Comparison of ENCODE assay signal across 10 mouse cellular contexts in the genomic region with DNA sequence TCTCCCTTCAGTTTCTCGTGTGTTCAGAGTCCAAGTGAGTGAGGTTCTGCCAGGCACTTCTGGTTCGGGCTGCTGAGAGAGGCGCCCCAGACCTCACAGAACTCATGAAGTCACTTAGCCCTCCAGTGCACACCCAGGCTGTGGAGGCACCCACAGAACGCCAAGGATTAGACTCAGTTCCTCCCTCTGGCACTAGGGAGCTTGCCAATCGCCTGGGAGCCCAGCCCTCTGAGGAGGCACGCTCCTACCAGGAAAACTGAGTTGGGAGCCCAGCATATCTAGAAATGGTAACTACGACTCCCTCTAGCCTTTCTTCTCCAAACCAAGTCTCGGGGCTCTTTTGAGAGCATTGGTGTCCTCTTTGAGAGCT. TPM values are rescaled to one million over a fixed set of nuclear protein-coding genes. Genes with fewer than 3 reads are reported as not detected.
DNase-seq lines count a peak whose midpoint lies in the region; ATAC-seq and TF ChIP-seq lines count a peak whose summit lies in the region.
"Had no signal": no experiment of that assay in that cellular context is flagged by ENCODE, and none has a peak within 500 bp of the region (broad histone marks: within the 10 kb centered on the region; RNA-seq: fewer than 3 reads in every experiment).

No protein-coding gene starts in this region.

- H3K27me3 ChIP-seq in heart, postnatal 0 days (ENCODE audit: control insufficient read depth, insufficient read depth, low read length) = no peaks in the 10 kb centered on the region
- no peaks in the 10 kb centered on the region for H3K27me3 ChIP-seq in midbrain, embryonic 12.5 days
- no peaks in the 10 kb centered on the region for H3K27me3 ChIP-seq in midbrain, embryonic 11.5 days (ENCODE audit: control insufficient read depth, insufficient read depth, low read length)
- H3K27me3 ChIP-seq in intestine, embryonic 15.5 days (replicated peaks) = no peaks in the 10 kb centered on the region
- H3K27me3 ChIP-seq in stomach, embryonic 16.5 days (ENCODE audit: control insufficient read depth, insufficient read depth, low read length) = no peaks in the 10 kb centered on the region
- H3K27me3 ChIP-seq: CH12.LX had no signal

- ATAC-seq in heart, postnatal 0 days (ENCODE audit: insufficient read depth, low read depth) = no peak
- ATAC-seq in midbrain, embryonic 12.5 days (ENCODE audit: low FRiP score, low read depth) = no peak
- ATAC-seq in midbrain, embryonic 11.5 days (ENCODE audit: low FRiP score) = no peak
- peak; percentile 3; the same call in 1 of the 2 replicates for ATAC-seq in intestine, embryonic 15.5 days
- ATAC-seq in stomach, embryonic 16.5 days (ENCODE audit: insufficient read depth, low FRiP score) = peak; percentile 27

- DNase-seq in heart, postnatal 0 days (ENCODE audit: low spot score) = no peak
- DNase-seq in heart, postnatal 10 days = no peak
- no peak for DNase-seq in midbrain, embryonic 11.5 days (ENCODE audit: low spot score, missing footprints)
- DNase-seq in embryo, embryonic 10 days (ENCODE audit: low spot score) = no peak
- no peak for DNase-seq in spleen, postnatal 10 days (ENCODE audit: low spot score in 2 of 2)
- DNase-seq: heart, adult 2 months had no signal

- no peaks in the 10 kb centered on the region for H3K9me3 ChIP-seq in heart, postnatal 0 days (replicated peaks; ENCODE audit: control insufficient read depth, low read length)
- no peaks in the 10 kb centered on the region for H3K9me3 ChIP-seq in midbrain, embryonic 12.5 days
- H3K9me3 ChIP-seq in midbrain, embryonic 11.5 days (ENCODE audit: control insufficient read depth, low read length) = no peaks in the 10 kb centered on the region
- no peaks in the 10 kb centered on the region for H3K9me3 ChIP-seq in intestine, embryonic 15.5 days
- no peaks in the 10 kb centered on the region for H3K9me3 ChIP-seq in stomach, embryonic 16.5 days (replicated peaks; ENCODE audit: control insufficient read depth, low read length)

- H3K4me1 ChIP-seq in heart, postnatal 0 days (ENCODE audit: control insufficient read depth, insufficient read depth) = no peaks in the 10 kb centered on the region
- H3K4me1 ChIP-seq in midbrain, embryonic 12.5 days = peaks cover 43% of the 10 kb centered on the region
- H3K4me1 ChIP-seq in midbrain, embryonic 11.5 days (ENCODE audit: control insufficient read depth, insufficient read depth, low read length) = peaks cover 3% of the 10 kb centered on the region; the same call in 1 of the 2 replicates
- H3K4me1 ChIP-seq in intestine, embryonic 15.5 days (replicated peaks) = peaks cover 56% of the 10 kb centered on the region
- peaks cover 54% of the 10 kb centered on the region for H3K4me1 ChIP-seq in stomach, embryonic 16.5 days (ENCODE audit: control insufficient read depth, insufficient read depth, low read length)

- 74% methylated on average over 8 of the region's 8 CpGs for WGBS in heart, postnatal 0 days
- WGBS in midbrain, embryonic 12.5 days = 72% methylated on average over 8 of the region's 8 CpGs
- WGBS in midbrain, embryonic 11.5 days = 75% methylated on average over 8 of the region's 8 CpGs
- whole genome bisulfite sequencing in intestine, embryonic 15.5 days = 51% methylated on average over 8 of the region's 8 CpGs
- 38% methylated on average over 8 of the region's 8 CpGs for WGBS in stomach, embryonic 16.5 days

- peak overlapping the region; percentile 54 for H3K27ac ChIP-seq in heart, postnatal 0 days (ENCODE audit: low read depth)
- H3K27ac ChIP-seq in midbrain, embryonic 12.5 days (replicated peaks) = peak overlapping the region; percentile 68
- H3K27ac ChIP-seq in midbrain, embryonic 11.5 days (ENCODE audit: low read depth, low read length) = no peak overlapping the region
- H3K27ac ChIP-seq in intestine, embryonic 15.5 days = peak overlapping the region; percentile 85
- H3K27ac ChIP-seq in stomach, embryonic 16.5 days (ENCODE audit: low read length) = peak overlapping the region; percentile 91
- H3K27ac ChIP-seq: heart, adult 2 months had no signal

- H3K4me2 ChIP-seq in heart, postnatal 0 days (ENCODE audit: low read depth, low read length) = no peak overlapping the region
- H3K4me2 ChIP-seq in midbrain, embryonic 12.5 days (replicated peaks) = no peak overlapping the region
- H3K4me2 ChIP-seq in midbrain, embryonic 11.5 days = no peak overlapping the region
- no peak overlapping the region for H3K4me2 ChIP-seq in intestine, embryonic 15.5 days (replicated peaks)
- H3K4me2 ChIP-seq in stomach, embryonic 16.5 days (ENCODE audit: low read depth, low read length) = no peak overlapping the region

- H3K9ac ChIP-seq in heart, postnatal 0 days (replicated peaks; ENCODE audit: low read depth, low read length) = no peak overlapping the region
- H3K9ac ChIP-seq in midbrain, embryonic 12.5 days (replicated peaks) = no peak overlapping the region
- no peak overlapping the region for H3K9ac ChIP-seq in midbrain, embryonic 11.5 days (ENCODE audit: low read length)
- H3K9ac ChIP-seq in intestine, embryonic 15.5 days = no peak overlapping the region
- H3K9ac ChIP-seq in stomach, embryonic 16.5 days (ENCODE audit: low read length) = peak overlapping the region; percentile 33

- no peaks in the 10 kb centered on the region for H3K36me3 ChIP-seq in heart, postnatal 0 days (replicated peaks; ENCODE audit: control insufficient read depth, insufficient read depth, low read length)
- no peaks in the 10 kb centered on the region for H3K36me3 ChIP-seq in midbrain, embryonic 12.5 days
- no peaks in the 10 kb centered on the region for H3K36me3 ChIP-seq in midbrain, embryonic 11.5 days (ENCODE audit: control insufficient read depth, insufficient read depth, low read length)
- H3K36me3 ChIP-seq in intestine, embryonic 15.5 days = no peaks in the 10 kb centered on the region
- no peaks in the 10 kb centered on the region for H3K36me3 ChIP-seq in stomach, embryonic 16.5 days (ENCODE audit: control insufficient read depth, insufficient read depth, low read length)

- intact Hi-C loops in heart, postnatal 10 days (cut with DNase I) = no loop called here

- TF ChIP-seq CTCF in heart, postnatal 0 days (IDR thresholded peaks at IDR 0.05; ENCODE audit: low read depth) = no peak

- H3K4me3 ChIP-seq in heart, postnatal 0 days (ENCODE audit: low read depth, low read length) = no peak overlapping the region
- no peak overlapping the region for H3K4me3 ChIP-seq in midbrain, embryonic 12.5 days
- no peak overlapping the region for H3K4me3 ChIP-seq in midbrain, embryonic 11.5 days (ENCODE audit: low read depth, low read length)
- H3K4me3 ChIP-seq in intestine, embryonic 15.5 days (replicated peaks) = no peak overlapping the region
- no peak overlapping the region for H3K4me3 ChIP-seq in stomach, embryonic 16.5 days (replicated peaks; ENCODE audit: low read length)
- H3K4me3 ChIP-seq: heart, adult 2 months had no signal

- TF ChIP-seq EP300 in heart, postnatal 0 days (IDR thresholded peaks at IDR 0.05; ENCODE audit: low read depth) = no peak

RNA-seq across cellular contexts. Expression of a gene that starts 40.6 kb away (rescaled TPM):
- total RNA-seq in heart, postnatal 0 days (2014; rRNA removed; ENCODE audit: low replicate concordance) = 45.0 and 55.2 TPM in 2 replicates
- polyA plus RNA-seq in heart, postnatal 0 days (2015; fragmentation: Nextera tagmentation; extraction: Ambion mirVana) = 55.1 and 62.9 TPM in 2 replicates
- total RNA-seq in heart, postnatal 10 days (2021) = 10 to 100 TPM; 17.2 to 17.7 TPM
- polyA plus RNA-seq in midbrain, embryonic 12.5 days (2016; fragmentation: Nextera tagmentation; extraction: Ambion mirVana) = 87.5 and 95.9 TPM in 2 replicates
- 75.1 and 76.7 TPM in 2 replicates for polyA plus RNA-seq in midbrain, embryonic 11.5 days (2014; fragmentation: Nextera tagmentation; extraction: Ambion mirVana)
- polyA plus RNA-seq in intestine, embryonic 15.5 days (2015; fragmentation: Nextera tagmentation; extraction: Ambion mirVana) = 364 and 395 TPM in 2 replicates
- 449 and 542 TPM in 2 replicates for polyA plus RNA-seq in stomach, embryonic 16.5 days (2015; fragmentation: Nextera tagmentation; extraction: Ambion mirVana)
- total RNA-seq: CH12.LX had no signal

Comparison
In these comparisons a context has a peak if more than half of its experiments do, and no peak if none do; other contexts are left out.
1. ATAC-seq: peak in intestine, embryonic 15.5 days (single experiment) and stomach, embryonic 16.5 days (single experiment); none in heart, postnatal 0 days (single experiment), midbrain, embryonic 12.5 days (single experiment) and midbrain, embryonic 11.5 days (single experiment).